Mouse (Mus musculus): Measurements from ENCODE around the gene Tnfrsf8.
A peak's percentile ranks its signal among the peaks of the same experiment; 100 is the strongest.

The Tnfrsf8 gene

GRCm38 (mm10) chr4:145229051-145229450 is 85.9 kb downstream of the Tnfrsf8 start:
- no peak for DNase-seq

- no peak for DNase-seq
Observed at GRCm38 (mm10) chr4:145224613-145225012, 90.4 kb downstream of the Tnfrsf8 start.

- no peak for DNase-seq
Observed at GRCm38 (mm10) chr4:145222064-145222463, 92.9 kb downstream of the Tnfrsf8 start.

GRCm38 (mm10) chr4:145221379-145221778 is 93.6 kb downstream of the Tnfrsf8 start:
- no peak for DNase-seq

- no peak for DNase-seq
Observed at GRCm38 (mm10) chr4:145220001-145220400, 95.0 kb downstream of the Tnfrsf8 start.

- peak; percentile 45 for DNase-seq
Observed at GRCm38 (mm10) chr4:145219240-145219985, 95.6 kb downstream of the Tnfrsf8 start.

- no peak for DNase-seq
Observed at GRCm38 (mm10) chr4:145217837-145218236, 97.1 kb downstream of the Tnfrsf8 start.
